Mouse (Mus musculus) adrenal gland, postnatal 25 days (tissue): ENCODE results near the gene Tfeb. TPM values are rescaled to one million over a fixed set of nuclear protein-coding genes. Genes with fewer than 3 reads are reported as not detected.

ENCODE experiments used
- DNase-seq: peaks from one replicate; pipeline ENCODE4 v3.0.0; 2021; ENCODE audit warnings: mixed read lengths
- total RNA-seq: library from RNA; stranded (reverse); gene quantifications from 2 replicates; pipeline ENCODE4 v1.2.3, GENCODE M21; 2021

Gene Tfeb
- total RNA-seq, 1 experiment from 2014 or later: 28.0 TPM

GRCm38 (mm10) chr17:47788996-47789395 is 52.2 kb downstream of the Tfeb start:
- DNase-seq: no peak

- DNase-seq: peak; percentile 81
Observed at GRCm38 (mm10) chr17:47792098-47792863, 55.5 kb downstream of the Tfeb start.

GRCm38 (mm10) chr17:47793377-47793776 is 56.5 kb downstream of the Tfeb start:
- DNase-seq: peak; percentile 90

GRCm38 (mm10) chr17:47795446-47795845 is 58.6 kb downstream of the Tfeb start:
- peak; percentile 43 for DNase-seq

- peak; percentile 67 for DNase-seq
Observed at GRCm38 (mm10) chr17:47796156-47796816, 59.5 kb downstream of the Tfeb start.

- peak; percentile 42 for DNase-seq
Observed at GRCm38 (mm10) chr17:47796968-47797367, 60.1 kb downstream of the Tfeb start.

GRCm38 (mm10) chr17:47797383-47797782 is 60.6 kb downstream of the Tfeb start:
- no peak for DNase-seq

- no peak for DNase-seq
Observed at GRCm38 (mm10) chr17:47802806-47803205, 66.0 kb downstream of the Tfeb start.

GRCm38 (mm10) chr17:47803662-47804061 is 66.8 kb downstream of the Tfeb start:
- DNase-seq: no peak

GRCm38 (mm10) chr17:47805047-47805835 is 68.4 kb downstream of the Tfeb start:
- DNase-seq: no peak

GRCm38 (mm10) chr17:47806230-47806629 is 69.4 kb downstream of the Tfeb start:
- DNase-seq: no peak

GRCm38 (mm10) chr17:47811265-47811800 is 74.5 kb downstream of the Tfeb start:
- no peak for DNase-seq

GRCm38 (mm10) chr17:47812200-47812599 is 75.4 kb downstream of the Tfeb start:
- no peak for DNase-seq

GRCm38 (mm10) chr17:47813616-47814015 is 76.8 kb downstream of the Tfeb start:
- no peak for DNase-seq

GRCm38 (mm10) chr17:47814496-47814895 is 77.7 kb downstream of the Tfeb start:
- DNase-seq: no peak

- DNase-seq: no peak
Observed at GRCm38 (mm10) chr17:47815446-47815845, 78.6 kb downstream of the Tfeb start.

GRCm38 (mm10) chr17:47818038-47818725 is 81.4 kb downstream of the Tfeb start:
- DNase-seq: no peak

- no peak for DNase-seq
Observed at GRCm38 (mm10) chr17:47821339-47821738, 84.5 kb downstream of the Tfeb start.

- no peak for DNase-seq
Observed at GRCm38 (mm10) chr17:47831161-47831560, 94.3 kb downstream of the Tfeb start.

GRCm38 (mm10) chr17:47831772-47832171 is 94.9 kb downstream of the Tfeb start:
- DNase-seq: no peak

- no peak for DNase-seq
Observed at GRCm38 (mm10) chr17:47832501-47833028, 95.7 kb downstream of the Tfeb start.
